Mouse (Mus musculus): ENCODE data around the gene Coa7. TPM values are rescaled to one million over a fixed set of nuclear protein-coding genes. Genes with fewer than 3 reads are reported as not detected.
A peak's percentile ranks its signal among the peaks of the same experiment; 100 is the strongest.

Coa7 gene
- polyA plus RNA-seq, 1 experiment, result 3.6 TPM

DNA sequence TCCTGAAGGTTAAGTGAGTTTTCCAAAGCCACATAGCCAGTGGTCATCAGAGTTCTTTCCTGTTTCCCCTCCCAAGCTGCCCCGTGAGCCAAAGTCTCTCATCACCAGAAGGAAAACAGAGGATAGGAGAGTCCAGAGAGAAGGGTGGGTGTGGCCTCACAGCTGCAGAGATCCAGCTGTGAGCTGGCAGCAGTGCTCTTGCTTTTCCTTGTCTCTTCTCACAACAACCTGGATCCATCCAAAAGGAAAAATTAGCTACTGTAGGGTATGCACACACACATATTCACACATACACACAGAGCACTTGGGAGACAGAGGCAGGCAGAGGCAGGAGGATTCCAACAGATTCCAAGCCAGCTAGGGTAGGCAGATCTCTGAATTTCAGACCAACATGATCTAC, 58.1 kb downstream of the Coa7 start:
- H3K4me3 ChIP-seq (ENCODE audit: control insufficient read depth, low read depth, low read length), result no peak overlapping the region
- H3K4me1 ChIP-seq (ENCODE audit: control insufficient read depth, insufficient read depth, low read length), result peaks cover 2% of the 10 kb centered on the region
- H3K36me3 ChIP-seq (ENCODE audit: control insufficient read depth, insufficient read depth, low read length), result no peaks in the 10 kb centered on the region
- H3K27me3 ChIP-seq (ENCODE audit: control insufficient read depth, insufficient read depth, low read length), result no peaks in the 10 kb centered on the region
- TF ChIP-seq POLR2A (IDR thresholded peaks at IDR 0.05; ENCODE audit: control insufficient read depth, low read depth, low read length) (no peak), CTCF (IDR thresholded peaks at IDR 0.05; ENCODE audit: control insufficient read depth, insufficient read depth, insufficient replicate concordance, low read depth, low read length) (no peak)
- no peak overlapping the region for H3K27ac ChIP-seq (ENCODE audit: control insufficient read depth, insufficient read depth, low read depth, low read length)

DNA sequence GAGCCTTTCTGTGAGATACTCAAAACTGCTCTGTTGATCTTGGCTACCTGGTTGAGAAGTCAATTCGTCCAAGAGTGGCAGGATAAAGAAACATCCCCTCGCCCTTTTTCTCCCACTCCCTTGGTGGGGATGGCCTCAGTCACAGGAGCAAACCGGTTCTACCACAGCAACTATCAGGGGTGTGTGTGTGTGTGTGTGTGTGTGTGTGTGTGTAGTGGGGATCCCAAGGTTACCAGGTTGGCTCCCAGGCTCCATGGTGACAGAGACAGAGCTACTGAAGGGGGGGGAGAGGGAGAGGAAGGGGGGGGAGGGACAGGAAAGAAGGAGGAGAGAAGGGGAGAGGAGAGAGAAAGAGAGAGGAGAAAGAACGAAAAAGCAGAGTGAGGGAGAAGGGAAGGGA, 59.2 kb downstream of the Coa7 start:
- TF ChIP-seq POLR2A (IDR thresholded peaks at IDR 0.05; ENCODE audit: control insufficient read depth, low read depth, low read length), result no peak
- TF ChIP-seq CTCF (IDR thresholded peaks at IDR 0.05; ENCODE audit: control insufficient read depth, insufficient read depth, insufficient replicate concordance, low read depth, low read length), result no peak
- no peaks in the 10 kb centered on the region for H3K36me3 ChIP-seq (ENCODE audit: control insufficient read depth, insufficient read depth, low read length)
- no peak overlapping the region for H3K27ac ChIP-seq (ENCODE audit: control insufficient read depth, insufficient read depth, low read depth, low read length)
- H3K27me3 ChIP-seq (ENCODE audit: control insufficient read depth, insufficient read depth, low read length), result no peaks in the 10 kb centered on the region
- no peak overlapping the region for H3K4me3 ChIP-seq (ENCODE audit: control insufficient read depth, low read depth, low read length)
- H3K4me1 ChIP-seq (ENCODE audit: control insufficient read depth, insufficient read depth, low read length), result peaks cover 2% of the 10 kb centered on the region

DNA sequence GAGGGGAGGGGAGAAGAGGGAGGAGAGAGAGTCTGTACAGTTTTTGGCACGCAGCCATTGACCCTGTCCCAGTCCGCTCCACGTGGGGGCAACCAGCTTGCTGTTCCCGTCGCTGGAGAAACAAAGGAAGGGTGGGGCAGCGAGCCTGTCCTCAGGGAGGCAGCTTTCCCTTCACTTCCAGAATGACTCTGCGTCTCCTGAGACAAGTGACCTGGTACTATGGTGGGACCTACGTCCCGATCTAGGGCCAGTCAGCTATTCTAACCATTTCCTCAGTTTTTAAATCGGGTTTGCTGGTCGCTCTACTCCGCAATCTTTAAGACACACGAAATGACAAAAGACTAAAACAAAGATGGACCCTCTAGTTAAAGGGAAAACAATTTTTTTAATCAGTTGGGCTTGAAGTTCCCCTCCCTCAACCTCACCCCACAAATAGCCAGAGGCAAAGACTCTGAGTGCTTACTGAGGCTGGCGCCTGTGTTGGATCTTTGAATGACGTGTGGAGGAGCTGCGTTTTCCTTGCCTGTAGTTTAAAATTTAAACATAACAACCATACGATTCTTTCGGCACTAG, 59.8 kb downstream of the Coa7 start:
- Histone ChIP-seq H3K4me3 (ENCODE audit: control insufficient read depth, low read depth, low read length) (peak overlapping the region; percentile 74), H3K36me3 (ENCODE audit: control insufficient read depth, insufficient read depth, low read length) (no peaks in the 10 kb centered on the region), H3K4me1 (ENCODE audit: control insufficient read depth, insufficient read depth, low read length) (peaks cover 2% of the 10 kb centered on the region), H3K27me3 (ENCODE audit: control insufficient read depth, insufficient read depth, low read length) (no peaks in the 10 kb centered on the region), H3K27ac (ENCODE audit: control insufficient read depth, insufficient read depth, low read depth, low read length) (peak overlapping the region; percentile 17)
- TF ChIP-seq CTCF (IDR thresholded peaks at IDR 0.05; ENCODE audit: control insufficient read depth, insufficient read depth, insufficient replicate concordance, low read depth, low read length), result no peak
- TF ChIP-seq POLR2A (IDR thresholded peaks at IDR 0.05; ENCODE audit: control insufficient read depth, low read depth, low read length), result no peak

DNA sequence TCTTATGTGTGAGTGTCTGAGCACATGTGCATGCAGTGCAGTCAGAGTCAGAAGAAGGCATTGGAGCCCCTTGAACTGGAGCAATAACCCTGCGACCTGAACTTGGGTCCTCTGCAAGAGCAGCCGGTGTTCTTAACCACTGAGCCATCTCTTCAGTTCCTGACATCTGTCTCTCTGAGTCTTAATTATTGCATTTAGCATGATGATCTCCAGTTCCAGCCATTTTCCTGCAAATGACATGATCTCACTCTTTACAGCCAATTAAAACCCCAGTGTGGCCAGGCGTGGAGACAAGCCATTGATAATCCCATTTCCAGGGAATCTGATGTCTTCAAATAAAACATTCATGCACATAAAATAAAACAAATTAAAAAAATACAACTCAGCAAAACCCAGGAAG, 60.8 kb downstream of the Coa7 start:
- Histone ChIP-seq H3K27me3 (ENCODE audit: control insufficient read depth, insufficient read depth, low read length) (no peaks in the 10 kb centered on the region), H3K36me3 (ENCODE audit: control insufficient read depth, insufficient read depth, low read length) (no peaks in the 10 kb centered on the region), H3K4me3 (ENCODE audit: control insufficient read depth, low read depth, low read length) (no peak overlapping the region), H3K4me1 (ENCODE audit: control insufficient read depth, insufficient read depth, low read length) (peaks cover 2% of the 10 kb centered on the region; the same call in 1 of the 2 replicates), H3K27ac (ENCODE audit: control insufficient read depth, insufficient read depth, low read depth, low read length) (no peak overlapping the region)
- no peak for TF ChIP-seq POLR2A (IDR thresholded peaks at IDR 0.05; ENCODE audit: control insufficient read depth, low read depth, low read length)
- no peak for TF ChIP-seq CTCF (IDR thresholded peaks at IDR 0.05; ENCODE audit: control insufficient read depth, insufficient read depth, insufficient replicate concordance, low read depth, low read length)

DNA sequence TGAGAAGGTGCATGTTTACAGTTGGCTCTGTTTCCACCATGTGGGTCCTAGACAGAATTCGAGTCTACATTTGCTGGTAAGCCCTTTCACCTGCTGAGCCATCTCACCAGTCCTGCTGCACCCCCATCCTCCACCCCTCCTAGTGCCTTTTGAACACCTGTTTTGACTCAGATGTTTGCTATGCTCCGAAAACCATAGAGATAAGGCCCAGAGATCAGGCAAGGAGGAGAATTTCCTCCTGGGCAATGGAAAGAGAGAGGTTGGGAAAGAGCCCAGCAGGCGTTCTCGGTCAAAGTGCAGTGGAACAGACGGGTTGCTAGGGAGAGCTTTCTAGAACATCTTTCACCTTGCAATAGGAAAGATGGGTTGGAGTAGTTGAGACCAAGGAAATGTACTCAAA, 63.2 kb downstream of the Coa7 start:
- Histone ChIP-seq H3K27ac (ENCODE audit: control insufficient read depth, insufficient read depth, low read depth, low read length) (no peak overlapping the region), H3K4me1 (ENCODE audit: control insufficient read depth, insufficient read depth, low read length) (peaks cover 2% of the 10 kb centered on the region; the same call in 1 of the 2 replicates), H3K27me3 (ENCODE audit: control insufficient read depth, insufficient read depth, low read length) (no peaks in the 10 kb centered on the region), H3K36me3 (ENCODE audit: control insufficient read depth, insufficient read depth, low read length) (no peaks in the 10 kb centered on the region), H3K4me3 (ENCODE audit: control insufficient read depth, low read depth, low read length) (no peak overlapping the region)
- TF ChIP-seq POLR2A (IDR thresholded peaks at IDR 0.05; ENCODE audit: control insufficient read depth, low read depth, low read length) (no peak), CTCF (IDR thresholded peaks at IDR 0.05; ENCODE audit: control insufficient read depth, insufficient read depth, insufficient replicate concordance, low read depth, low read length) (no peak)

Other genes starting within 250 kb of the Coa7 start
- 1.5 and 2.2 TPM in 2 replicates for gene Podn, start 231.7 kb upstream of the Coa7 start, polyA plus RNA-seq (2012; rRNA removed)
- gene Scp2, start 183.1 kb upstream of the Coa7 start, polyA plus RNA-seq (2012; rRNA removed), result 19.3 and 25.9 TPM in 2 replicates
- 4.6 and 6.7 TPM in 2 replicates for gene Echdc2, start 162.7 kb upstream of the Coa7 start, polyA plus RNA-seq (2012; rRNA removed)
- 2.8 and 4.2 TPM in 2 replicates for gene Zyg11a, start 110.1 kb upstream of the Coa7 start, polyA plus RNA-seq (2012; rRNA removed)
- gene Zyg11b, start 27.0 kb upstream of the Coa7 start, polyA plus RNA-seq (2012; rRNA removed), result 2.0 and 2.5 TPM in 2 replicates
- 0.43 TPM in 1 of 2 replicates, not detected in the other for gene Shisal2a, start 55.2 kb downstream of the Coa7 start, polyA plus RNA-seq (2012; rRNA removed)
- gene Gpx7, start 78.8 kb downstream of the Coa7 start, polyA plus RNA-seq (2012; rRNA removed), result 1.1 and 1.6 TPM in 2 replicates
- 46.8 and 49.2 TPM in 2 replicates for gene Tut4, start 131.3 kb downstream of the Coa7 start, polyA plus RNA-seq (2012; rRNA removed)